Comparison of ENCODE assay signal across 14 mouse cellular contexts in the genomic region with DNA sequence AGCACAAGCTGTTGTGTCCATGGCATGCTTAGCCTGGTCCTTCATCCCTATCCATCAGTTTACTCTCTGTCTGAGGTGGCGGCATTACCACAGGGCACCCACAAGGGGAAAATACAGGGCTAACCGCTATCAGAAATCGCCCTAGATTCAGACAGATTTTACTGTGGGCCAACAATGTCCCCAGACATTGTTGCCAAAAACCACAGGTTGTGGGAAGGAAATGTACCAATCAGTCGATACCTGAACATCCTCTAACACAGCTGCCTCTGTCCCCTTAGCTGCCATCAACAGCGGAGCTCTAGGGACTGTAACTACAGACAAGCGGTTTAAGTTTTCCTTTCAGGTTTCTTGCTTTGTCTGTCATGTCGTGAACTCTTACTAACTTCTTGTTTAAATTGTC.
"Had no signal": no experiment of that assay in that cellular context is flagged by ENCODE, and none has a peak within 500 bp of the region (broad histone marks: within the 10 kb centered on the region; RNA-seq: fewer than 3 reads in every experiment).

No protein-coding gene starts in this region.

- H3K27ac ChIP-seq: kidney, postnatal 0 days; limb, embryonic 13.5 days; liver, embryonic 14.5 days; midbrain, embryonic 13.5 days; neural tube, embryonic 15.5 days had no signal

- H3K9me3 ChIP-seq: limb, embryonic 13.5 days; midbrain, embryonic 13.5 days; neural tube, embryonic 15.5 days had no signal

- ATAC-seq: midbrain, embryonic 13.5 days had no signal

- H3K36me3 ChIP-seq: midbrain, embryonic 13.5 days; neural tube, embryonic 15.5 days had no signal

- H3K4me1 ChIP-seq: neural tube, embryonic 15.5 days had no signal

- DNase-seq: kidney, adult 11 months; kidney, adult 9 months; kidney, postnatal 36 days; lung, adult 18-20 months; right cerebral cortex, adult 18-20 months; right cerebral cortex, postnatal 25 days; thymus, adult 18-20 months; thymus, postnatal 25 days had no signal

- H3K27me3 ChIP-seq: limb, embryonic 13.5 days; midbrain, embryonic 13.5 days; neural tube, embryonic 15.5 days had no signal

- H3K4me3 ChIP-seq: limb, embryonic 13.5 days; midbrain, embryonic 13.5 days; myocyte; neural tube, embryonic 15.5 days had no signal
